Mouse (Mus musculus) limb, embryonic 12.5 days (tissue): ENCODE results near the gene Lifr. TPM values are rescaled to one million over a fixed set of nuclear protein-coding genes. Genes with fewer than 3 reads are reported as not detected.

Source experiments
- ATAC-seq: fragments of 200-750 bp; cut with Nextera tagmentation; 2 replicates; pipeline ENCODE4 v1.8.0; 2017; ENCODE audit warnings: low read depth, moderate TSS enrichment; ENCODE audit not compliant: insufficient number of reproducible peaks, insufficient read depth, low FRiP score, low TSS enrichment
- H3K27ac ChIP-seq: fragments of 300-500 bp; sonication (generic); 2 replicates; pipeline ENCODE4 v1.5.1; 2016; ENCODE audit warnings: mild to moderate bottlenecking, moderate library complexity
- H3K27me3 ChIP-seq: fragments of 300-500 bp; sonication (generic); 2 replicates; pipeline ENCODE4 v1.6.1; 2016; ENCODE audit warnings: mild to moderate bottlenecking, moderate library complexity
- H3K36me3 ChIP-seq: fragments of 300-500 bp; sonication (generic); 2 replicates; pipeline ENCODE4 v1.6.1; 2016; ENCODE audit warnings: mild to moderate bottlenecking, moderate library complexity
- H3K4me1 ChIP-seq: fragments of 300-500 bp; sonication (generic); replicated peaks from 2 replicates; pipeline ENCODE4 v1.6.1; 2016
- H3K4me2 ChIP-seq: fragments of 300-500 bp; sonication (generic); 2 replicates; pipeline ENCODE4 v1.6.1; 2016; ENCODE audit warnings: mild to moderate bottlenecking, moderate library complexity
- H3K4me3 ChIP-seq: fragments of 300-500 bp; sonication (generic); replicated peaks from 2 replicates; pipeline ENCODE4 v1.5.1; 2016; ENCODE audit warnings: mild to moderate bottlenecking
- H3K9ac ChIP-seq: fragments of 300-500 bp; sonication (generic); replicated peaks from 2 replicates; pipeline ENCODE4 v1.6.1; 2016; ENCODE audit warnings: mild to moderate bottlenecking, moderate library complexity
- H3K9me3 ChIP-seq: fragments of 300-500 bp; sonication (generic); 2 replicates; pipeline ENCODE4 v1.6.1; 2016; ENCODE audit warnings: mild to moderate bottlenecking, moderate library complexity
- WGBS: fragments of 180-500 bp; shearing (Covaris S2); methylation state at CpG from one replicate; pipeline ENCODE4 v1.1.7; 2016; 5-methylcytosine and 5-hydroxymethylcytosine counted together
- polyA plus RNA-seq: library from polyadenylated mRNA; unstranded; fragments of >200 nt; fragmentation: Nextera tagmentation; extraction: Ambion mirVana; gene quantifications from 2 replicates; pipeline ENCODE4 v1.2.1, GENCODE M21; 2016

Lifr gene
- polyA plus RNA-seq, 1 experiment from 2014 or later: 15.8 TPM

GRCm38 (mm10) chr15:7159869-7160268 lies 69.5 kb downstream of the Lifr start:
- H3K36me3 ChIP-seq: peaks cover 56% of the 10 kb centered on the region
- no peaks in the 10 kb centered on the region for H3K9me3 ChIP-seq

GRCm38 (mm10) chr15:7160321-7160720 lies 69.9 kb downstream of the Lifr start:
- Histone ChIP-seq H3K9ac (no peak overlapping the region), H3K4me3 (no peak overlapping the region), H3K9me3 (no peaks in the 10 kb centered on the region), H3K4me2 (no peak overlapping the region), H3K27me3 (no peaks in the 10 kb centered on the region), H3K4me1 (peaks cover 9% of the 10 kb centered on the region), H3K27ac (no peak overlapping the region), H3K36me3 (peaks cover 57% of the 10 kb centered on the region)
- ATAC-seq: no peak
- 86% methylated on average over 8 of the region's 8 CpGs for WGBS

More at GRCm38 (mm10) chr15:7159869-7160268, 69.5 kb downstream of the Lifr start:
- H3K9ac ChIP-seq: no peak overlapping the region
- ATAC-seq: no peak
- H3K27me3 ChIP-seq: no peaks in the 10 kb centered on the region
- no peak overlapping the region for H3K4me3 ChIP-seq
- H3K27ac ChIP-seq: no peak overlapping the region
- peaks cover 9% of the 10 kb centered on the region for H3K4me1 ChIP-seq
- no peak overlapping the region for H3K4me2 ChIP-seq
- 91% methylated on average over 9 of the region's 9 CpGs for WGBS

GRCm38 (mm10) chr15:7163851-7164250 lies 73.4 kb downstream of the Lifr start:
- Histone ChIP-seq H3K27ac (no peak overlapping the region), H3K36me3 (peaks cover 43% of the 10 kb centered on the region), H3K9ac (no peak overlapping the region), H3K9me3 (no peaks in the 10 kb centered on the region), H3K4me1 (peaks cover 9% of the 10 kb centered on the region), H3K4me2 (no peak overlapping the region), H3K4me3 (no peak overlapping the region), H3K27me3 (0 out of 2 replicates have a peak, but pooled peaks cover 3% of the 10 kb centered on the region)
- 58% methylated on average over 6 of the region's 6 CpGs for WGBS
- no peak for ATAC-seq

GRCm38 (mm10) chr15:7166735-7167134 lies 76.3 kb downstream of the Lifr start:
- no peak overlapping the region for H3K4me2 ChIP-seq
- WGBS: 90% methylated on average over 9 of the region's 9 CpGs
- H3K4me3 ChIP-seq: no peak overlapping the region
- H3K9ac ChIP-seq: no peak overlapping the region
- peaks cover 9% of the 10 kb centered on the region for H3K4me1 ChIP-seq
- peaks cover 40% of the 10 kb centered on the region for H3K36me3 ChIP-seq
- no peak for ATAC-seq
- H3K9me3 ChIP-seq: no peaks in the 10 kb centered on the region
- H3K27me3 ChIP-seq: 0 out of 2 replicates have a peak, but pooled peaks cover 3% of the 10 kb centered on the region
- no peak overlapping the region for H3K27ac ChIP-seq

- ATAC-seq: no peak
- H3K4me1 ChIP-seq: peaks cover 9% of the 10 kb centered on the region
- WGBS: 86% methylated on average over 10 of the region's 10 CpGs
- H3K27me3 ChIP-seq: 0 out of 2 replicates have a peak, but pooled peaks cover 3% of the 10 kb centered on the region
- no peak overlapping the region for H3K9ac ChIP-seq
- no peaks in the 10 kb centered on the region for H3K9me3 ChIP-seq
- H3K27ac ChIP-seq: no peak overlapping the region
- no peak overlapping the region for H3K4me3 ChIP-seq
- peaks cover 36% of the 10 kb centered on the region for H3K36me3 ChIP-seq
- H3K4me2 ChIP-seq: no peak overlapping the region
Measured at GRCm38 (mm10) chr15:7167238-7167905, 77.0 kb downstream of the Lifr start.

GRCm38 (mm10) chr15:7167906-7168532 lies 77.6 kb downstream of the Lifr start:
- Histone ChIP-seq H3K4me1 (peaks cover 5% of the 10 kb centered on the region), H3K9me3 (no peaks in the 10 kb centered on the region)
- 46% methylated on average over 11 of the region's 11 CpGs for WGBS

GRCm38 (mm10) chr15:7172875-7173274 lies 82.5 kb downstream of the Lifr start:
- H3K4me1 ChIP-seq: no peaks in the 10 kb centered on the region
- no peaks in the 10 kb centered on the region for H3K9me3 ChIP-seq
- no peak overlapping the region for H3K27ac ChIP-seq
- 0 out of 2 replicates have a peak, but pooled peaks cover 1% of the 10 kb centered on the region for H3K27me3 ChIP-seq
- no peak overlapping the region for H3K9ac ChIP-seq
- no peak for ATAC-seq
- no peak overlapping the region for H3K4me3 ChIP-seq
- WGBS: 75% methylated on average over 2 of the region's 2 CpGs
- H3K36me3 ChIP-seq: peaks cover 28% of the 10 kb centered on the region
- no peak overlapping the region for H3K4me2 ChIP-seq

More at GRCm38 (mm10) chr15:7167906-7168532, 77.6 kb downstream of the Lifr start:
- 0 out of 2 replicates have a peak, but pooled peaks cover 3% of the 10 kb centered on the region for H3K27me3 ChIP-seq
- no peak overlapping the region for H3K4me2 ChIP-seq
- H3K9ac ChIP-seq: no peak overlapping the region
- H3K4me3 ChIP-seq: no peak overlapping the region
- no peak for ATAC-seq
- H3K27ac ChIP-seq: no peak overlapping the region
- peaks cover 36% of the 10 kb centered on the region for H3K36me3 ChIP-seq

GRCm38 (mm10) chr15:7173346-7173745 lies 82.9 kb downstream of the Lifr start:
- ATAC-seq: no peak
- no peak overlapping the region for H3K4me3 ChIP-seq
- H3K36me3 ChIP-seq: peaks cover 30% of the 10 kb centered on the region
- H3K4me2 ChIP-seq: no peak overlapping the region
- no peak overlapping the region for H3K9ac ChIP-seq
- no peaks in the 10 kb centered on the region for H3K4me1 ChIP-seq
- no peaks in the 10 kb centered on the region for H3K9me3 ChIP-seq
- no peak overlapping the region for H3K27ac ChIP-seq
- no peaks in the 10 kb centered on the region for H3K27me3 ChIP-seq
- WGBS: 74% methylated on average over 7 of the region's 7 CpGs

- Histone ChIP-seq H3K9me3 (no peaks in the 10 kb centered on the region), H3K27me3 (no peaks in the 10 kb centered on the region), H3K9ac (no peak overlapping the region), H3K4me1 (no peaks in the 10 kb centered on the region), H3K27ac (no peak overlapping the region), H3K4me2 (no peak overlapping the region), H3K36me3 (peaks cover 30% of the 10 kb centered on the region; the same call in 1 of the 2 replicates), H3K4me3 (no peak overlapping the region)
- WGBS: 95% methylated on average over 8 of the region's 8 CpGs
- no peak for ATAC-seq
Measured at GRCm38 (mm10) chr15:7173776-7174175, 83.4 kb downstream of the Lifr start.

- 75% methylated on average over 6 of the region's 6 CpGs for WGBS
- no peak overlapping the region for H3K9ac ChIP-seq
- no peaks in the 10 kb centered on the region for H3K4me1 ChIP-seq
- H3K4me3 ChIP-seq: no peak overlapping the region
- ATAC-seq: no peak
- no peak overlapping the region for H3K4me2 ChIP-seq
- no peak overlapping the region for H3K27ac ChIP-seq
- no peaks in the 10 kb centered on the region for H3K9me3 ChIP-seq
- no peaks in the 10 kb centered on the region for H3K27me3 ChIP-seq
- peaks cover 44% of the 10 kb centered on the region for H3K36me3 ChIP-seq
Measured at GRCm38 (mm10) chr15:7180576-7180975, 90.2 kb downstream of the Lifr start.

- ATAC-seq: no peak
- Histone ChIP-seq H3K27me3 (no peaks in the 10 kb centered on the region), H3K4me2 (no peak overlapping the region), H3K4me3 (no peak overlapping the region), H3K4me1 (peaks cover 10% of the 10 kb centered on the region), H3K9me3 (no peaks in the 10 kb centered on the region), H3K36me3 (peaks cover 66% of the 10 kb centered on the region), H3K9ac (no peak overlapping the region), H3K27ac (no peak overlapping the region)
- WGBS: 93% methylated on average over 6 of the region's 6 CpGs
Measured at GRCm38 (mm10) chr15:7187682-7188081, 97.3 kb downstream of the Lifr start.
